Mouse (Mus musculus) fibroblast of lung, adult 2 months (primary cell): ENCODE data around the gene Nek3.
"Not testable (repeated sequence)": the region's sequence is repeated elsewhere in the genome, so short reads cannot be mapped to it uniquely, and the experiment has no call there.

Experiments
- DNase-seq: peaks from one replicate; pipeline ENCODE4 v3.0.0-alpha.2; 2011; ENCODE audit warnings: low read depth

Nek3 gene

GRCm38 (mm10) chr8:22143764-22144491, 22.3 kb downstream of the Nek3 start:
- no peak for DNase-seq

GRCm38 (mm10) chr8:22142592-22142991, 23.6 kb downstream of the Nek3 start:
- DNase-seq = no peak

- no peak for DNase-seq
These were observed 24.3 kb downstream of the Nek3 start for GRCm38 (mm10) chr8:22141836-22142385.

- not testable (repeated sequence) for DNase-seq
These were observed 29.8 kb downstream of the Nek3 start for GRCm38 (mm10) chr8:22136462-22136861.

GRCm38 (mm10) chr8:22134750-22135135, 31.5 kb downstream of the Nek3 start:
- DNase-seq = no peak

- no peak for DNase-seq
These were observed 32.0 kb downstream of the Nek3 start for GRCm38 (mm10) chr8:22134078-22134749.

- no peak for DNase-seq
These were observed 34.2 kb downstream of the Nek3 start for GRCm38 (mm10) chr8:22132062-22132461.

GRCm38 (mm10) chr8:22124220-22125152, 41.7 kb downstream of the Nek3 start, which contains the start of gene Nek5:
Nek5 (minus strand) TSS chr8:22125053.
- peak; percentile 16 for DNase-seq

- no peak for DNase-seq
These were observed 59.2 kb downstream of the Nek3 start for GRCm38 (mm10) chr8:22107020-22107419.

- peak; percentile 0 for DNase-seq
These were observed 74.7 kb downstream of the Nek3 start for GRCm38 (mm10) chr8:22091568-22091967.

GRCm38 (mm10) chr8:22089226-22089625, 77.0 kb downstream of the Nek3 start:
- DNase-seq = no peak

- DNase-seq = no peak
These were observed 86.8 kb downstream of the Nek3 start for GRCm38 (mm10) chr8:22079313-22080007.
